Mouse (Mus musculus): ENCODE measurements around the gene Trp53i11. TPM values are rescaled to one million over a fixed set of nuclear protein-coding genes. Genes with fewer than 3 reads are reported as not detected.

Trp53i11 gene
- total and polyA plus RNA-seq, 3 experiments = not detected

- peaks cover 24% of the 10 kb centered on the region for H3K27me3 ChIP-seq (ENCODE audit: insufficient read depth, low read length)
- no peaks in the 10 kb centered on the region for H3K36me3 ChIP-seq (replicated peaks)
- H3K9me3 ChIP-seq (replicated peaks) = no peaks in the 10 kb centered on the region
- TF ChIP-seq TAL1 (conservative IDR thresholded peaks at IDR 0.05; ENCODE audit: low read depth, low read length) (no peak), GATA2 (IDR thresholded peaks at IDR 0.05; ENCODE audit: borderline replicate concordance, low read depth, low read length) (no peak), POLR2AphosphoS5 (IDR thresholded peaks at IDR 0.05; ENCODE audit: insufficient replicate concordance, low read depth, low read length) (no peak), GATA1 (IDR thresholded peaks at IDR 0.05; ENCODE audit: borderline replicate concordance, low read length) (no peak), CTCF (IDR thresholded peaks at IDR 0.05; ENCODE audit: low read depth, low read length) (no peak)
- H3K4me1 ChIP-seq (ENCODE audit: insufficient read depth, low read depth, low read length) = peaks cover 7% of the 10 kb centered on the region
- DNase-seq (ENCODE audit: low spot score) (no peak), ATAC-seq (ENCODE audit: extremely low read depth, insufficient number of reproducible peaks, low FRiP score, poor library complexity, severe bottlenecking) (no peak)
- H3K4me3 ChIP-seq (ENCODE audit: low read depth, low read length) = no peak overlapping the region
Measured at GRCm38 (mm10) chr2:93170156-93170844, 17.0 kb upstream of the Trp53i11 start.

- no peak for ATAC-seq (ENCODE audit: extremely low read depth, insufficient number of reproducible peaks, low FRiP score, poor library complexity, severe bottlenecking)
- H3K27me3 ChIP-seq (ENCODE audit: insufficient read depth, low read length) = peaks cover 27% of the 10 kb centered on the region
- DNase-seq (ENCODE audit: low spot score) = no peak
Measured at GRCm38 (mm10) chr2:93170845-93171200, 16.5 kb upstream of the Trp53i11 start.

GRCm38 (mm10) chr2:93171929-93172328, 15.4 kb upstream of the Trp53i11 start:
- DNase-seq (ENCODE audit: low spot score) (no peak), ATAC-seq (ENCODE audit: extremely low read depth, insufficient number of reproducible peaks, low FRiP score, poor library complexity, severe bottlenecking) (no peak)
- no peak overlapping the region for H3K4me3 ChIP-seq (ENCODE audit: low read depth, low read length)
- TF ChIP-seq CTCF (IDR thresholded peaks at IDR 0.05; ENCODE audit: low read depth, low read length) = no peak
- no peak for TF ChIP-seq POLR2AphosphoS5 (IDR thresholded peaks at IDR 0.05; ENCODE audit: insufficient replicate concordance, low read depth, low read length)
- no peak for TF ChIP-seq GATA1 (IDR thresholded peaks at IDR 0.05; ENCODE audit: borderline replicate concordance, low read length)
- TF ChIP-seq GATA2 (IDR thresholded peaks at IDR 0.05; ENCODE audit: borderline replicate concordance, low read depth, low read length) = no peak
- H3K36me3 ChIP-seq (replicated peaks) = no peaks in the 10 kb centered on the region
- peaks cover 28% of the 10 kb centered on the region for H3K27me3 ChIP-seq (ENCODE audit: insufficient read depth, low read length)
- no peaks in the 10 kb centered on the region for H3K9me3 ChIP-seq (replicated peaks)
- peaks cover 5% of the 10 kb centered on the region for H3K4me1 ChIP-seq (ENCODE audit: insufficient read depth, low read depth, low read length)

More at GRCm38 (mm10) chr2:93170845-93171200, 16.5 kb upstream of the Trp53i11 start:
- Histone ChIP-seq H3K36me3 (replicated peaks) (no peaks in the 10 kb centered on the region), H3K9me3 (replicated peaks) (no peaks in the 10 kb centered on the region), H3K4me3 (ENCODE audit: low read depth, low read length) (no peak overlapping the region), H3K4me1 (ENCODE audit: insufficient read depth, low read depth, low read length) (peaks cover 7% of the 10 kb centered on the region)
- TF ChIP-seq TAL1 (conservative IDR thresholded peaks at IDR 0.05; ENCODE audit: low read depth, low read length) = no peak
- TF ChIP-seq GATA2 (IDR thresholded peaks at IDR 0.05; ENCODE audit: borderline replicate concordance, low read depth, low read length) = no peak
- TF ChIP-seq CTCF (IDR thresholded peaks at IDR 0.05; ENCODE audit: low read depth, low read length) = no peak
- no peak for TF ChIP-seq POLR2AphosphoS5 (IDR thresholded peaks at IDR 0.05; ENCODE audit: insufficient replicate concordance, low read depth, low read length)
- TF ChIP-seq GATA1 (IDR thresholded peaks at IDR 0.05; ENCODE audit: borderline replicate concordance, low read length) = no peak

GRCm38 (mm10) chr2:93172460-93172859, 14.9 kb upstream of the Trp53i11 start:
- no peak for ATAC-seq (ENCODE audit: extremely low read depth, insufficient number of reproducible peaks, low FRiP score, poor library complexity, severe bottlenecking)
- peaks cover 28% of the 10 kb centered on the region for H3K27me3 ChIP-seq (ENCODE audit: insufficient read depth, low read length)
- no peak overlapping the region for H3K4me3 ChIP-seq (ENCODE audit: low read depth, low read length)
- H3K4me1 ChIP-seq (ENCODE audit: insufficient read depth, low read depth, low read length) = no peaks in the 10 kb centered on the region
- TF ChIP-seq GATA1 (IDR thresholded peaks at IDR 0.05; ENCODE audit: borderline replicate concordance, low read length) (no peak), TAL1 (conservative IDR thresholded peaks at IDR 0.05; ENCODE audit: low read depth, low read length) (no peak), POLR2AphosphoS5 (IDR thresholded peaks at IDR 0.05; ENCODE audit: insufficient replicate concordance, low read depth, low read length) (no peak)
- no peaks in the 10 kb centered on the region for H3K9me3 ChIP-seq (replicated peaks)
- no peak for DNase-seq (ENCODE audit: low spot score)
- no peaks in the 10 kb centered on the region for H3K36me3 ChIP-seq (replicated peaks)

- H3K27me3 ChIP-seq (ENCODE audit: insufficient read depth, low read length) = peaks cover 34% of the 10 kb centered on the region
- H3K9me3 ChIP-seq (replicated peaks) = no peaks in the 10 kb centered on the region
- no peaks in the 10 kb centered on the region for H3K36me3 ChIP-seq (replicated peaks)
- no peak overlapping the region for H3K4me3 ChIP-seq (ENCODE audit: low read depth, low read length)
- ATAC-seq (ENCODE audit: extremely low read depth, insufficient number of reproducible peaks, low FRiP score, poor library complexity, severe bottlenecking) (no peak), DNase-seq (ENCODE audit: low spot score) (no peak)
- TF ChIP-seq GATA1 (IDR thresholded peaks at IDR 0.05; ENCODE audit: borderline replicate concordance, low read length) (no peak), GATA2 (IDR thresholded peaks at IDR 0.05; ENCODE audit: borderline replicate concordance, low read depth, low read length) (no peak), TAL1 (conservative IDR thresholded peaks at IDR 0.05; ENCODE audit: low read depth, low read length) (no peak), CTCF (IDR thresholded peaks at IDR 0.05; ENCODE audit: low read depth, low read length) (no peak), POLR2AphosphoS5 (IDR thresholded peaks at IDR 0.05; ENCODE audit: insufficient replicate concordance, low read depth, low read length) (no peak)
- H3K4me1 ChIP-seq (ENCODE audit: insufficient read depth, low read depth, low read length) = no peaks in the 10 kb centered on the region
Measured at GRCm38 (mm10) chr2:93174159-93174558, 13.2 kb upstream of the Trp53i11 start.

GRCm38 (mm10) chr2:93175278-93175677, 12.1 kb upstream of the Trp53i11 start:
- no peaks in the 10 kb centered on the region for H3K4me1 ChIP-seq (ENCODE audit: insufficient read depth, low read depth, low read length)
- H3K4me3 ChIP-seq (ENCODE audit: low read depth, low read length) = no peak overlapping the region
- no peaks in the 10 kb centered on the region for H3K9me3 ChIP-seq (replicated peaks)
- DNase-seq (ENCODE audit: low spot score) = no peak
- no peak for ATAC-seq (ENCODE audit: extremely low read depth, insufficient number of reproducible peaks, low FRiP score, poor library complexity, severe bottlenecking)
- peaks cover 40% of the 10 kb centered on the region for H3K27me3 ChIP-seq (ENCODE audit: insufficient read depth, low read length)
- no peaks in the 10 kb centered on the region for H3K36me3 ChIP-seq (replicated peaks)
- no peak for TF ChIP-seq GATA1 (IDR thresholded peaks at IDR 0.05; ENCODE audit: borderline replicate concordance, low read length)
- TF ChIP-seq POLR2AphosphoS5 (IDR thresholded peaks at IDR 0.05; ENCODE audit: insufficient replicate concordance, low read depth, low read length) = no peak
- TF ChIP-seq GATA2 (IDR thresholded peaks at IDR 0.05; ENCODE audit: borderline replicate concordance, low read depth, low read length) = no peak

All from G1E (cell line).